In genomic region chr3:98291044-98291443, GRCm38 (mm10) we compare ENCODE assay signal across 34 mouse cellular contexts. TPM values are rescaled to one million over a fixed set of nuclear protein-coding genes. Genes with fewer than 3 reads are reported as not detected.
"Had no signal": no experiment of that assay in that cellular context is flagged by ENCODE, and none has a peak within 500 bp of the region (broad histone marks: within the 10 kb centered on the region; RNA-seq: fewer than 3 reads in every experiment).

No protein-coding gene starts in this region.

- H3K4me2 ChIP-seq: heart, embryonic 11.5 days; heart, embryonic 12.5 days; heart, embryonic 13.5 days; heart, embryonic 15.5 days; hindbrain, embryonic 12.5 days; hindbrain, embryonic 13.5 days; hindbrain, embryonic 14.5 days; hindbrain, embryonic 15.5 days; intestine, embryonic 15.5 days; kidney, embryonic 15.5 days had no signal

- H3K4me3 ChIP-seq: heart, embryonic 12.5 days; heart, embryonic 13.5 days; heart, embryonic 15.5 days; hindbrain, embryonic 10.5 days; hindbrain, embryonic 12.5 days; hindbrain, embryonic 13.5 days; hindbrain, embryonic 15.5 days; intestine, embryonic 15.5 days; kidney, embryonic 15.5 days; layer of hippocampus, adult 2 months had no signal

- DNase-seq: heart, postnatal 10 days; heart, postnatal 14 days; heart, postnatal 36 days; heart, postnatal 4 days; kidney, adult 11 months; kidney, adult 18-20 months; kidney, adult 2 months; kidney, adult 8-10 months; kidney, adult 9 months; kidney, postnatal 10 days; kidney, postnatal 14 days; kidney, postnatal 25 days; kidney, postnatal 36 days; kidney, postnatal 4 days; layer of hippocampus, adult 9-11 months; layer of hippocampus, postnatal 36 days had no signal

- H3K9ac ChIP-seq: heart, embryonic 12.5 days; heart, embryonic 13.5 days; heart, embryonic 15.5 days; hindbrain, embryonic 12.5 days; hindbrain, embryonic 13.5 days; hindbrain, embryonic 14.5 days; hindbrain, embryonic 15.5 days; intestine, embryonic 15.5 days; kidney, embryonic 15.5 days had no signal

- H3K27ac ChIP-seq: heart, embryonic 13.5 days; heart, embryonic 15.5 days; hindbrain, embryonic 10.5 days; hindbrain, embryonic 12.5 days; hindbrain, embryonic 13.5 days; hindbrain, embryonic 14.5 days; hindbrain, embryonic 15.5 days; hindbrain, postnatal 0 days; intestine, embryonic 15.5 days; kidney, embryonic 15.5 days; kidney, postnatal 0 days; layer of hippocampus, adult 2 months had no signal

- H3K36me3 ChIP-seq: heart, embryonic 15.5 days; hindbrain, embryonic 10.5 days; hindbrain, embryonic 12.5 days; hindbrain, embryonic 13.5 days; hindbrain, embryonic 15.5 days; intestine, embryonic 15.5 days; kidney, embryonic 15.5 days had no signal

- H3K4me1 ChIP-seq: heart, embryonic 12.5 days; heart, embryonic 13.5 days; heart, embryonic 15.5 days; hindbrain, embryonic 10.5 days; hindbrain, embryonic 12.5 days; hindbrain, embryonic 13.5 days; hindbrain, embryonic 15.5 days; intestine, embryonic 15.5 days; kidney, embryonic 15.5 days had no signal

- ATAC-seq: hindbrain, embryonic 16.5 days; hindbrain, postnatal 0 days; inflammation-experienced regulatory T-cells, adult 6 months; intestine, embryonic 15.5 days; intestine, embryonic 16.5 days; intestine, postnatal 0 days had no signal

- H3K27me3 ChIP-seq: heart, embryonic 12.5 days; heart, embryonic 13.5 days; heart, embryonic 15.5 days; hindbrain, embryonic 12.5 days; hindbrain, embryonic 13.5 days; hindbrain, embryonic 15.5 days; intestine, embryonic 15.5 days; kidney, embryonic 15.5 days had no signal

- H3K9me3 ChIP-seq: heart, embryonic 15.5 days; hindbrain, embryonic 12.5 days; hindbrain, embryonic 13.5 days; intestine, embryonic 15.5 days; kidney, embryonic 15.5 days had no signal

RNA-seq across cellular contexts. Expression of gene Hmgcs2, which starts 10.8 kb away (rescaled TPM):
- polyA plus RNA-seq: inflammation-experienced regulatory T-cells, adult 6 months had no signal
